Mouse (Mus musculus) hindlimb bud, embryonic 11.5 days (tissue): Measurements from ENCODE around the gene Lrrc63.
A peak's percentile ranks its signal among the peaks of the same experiment; 100 is the strongest.
"Not testable (repeated sequence)": the region's sequence is repeated elsewhere in the genome, so short reads cannot be mapped to it uniquely, and the experiment has no call there.

Experiments used
- DNase-seq: peaks from one replicate; pipeline ENCODE4 v3.0.0-alpha.2; 2012; ENCODE audit warnings: low read depth, low spot score; ENCODE audit errors: extremely low spot score

The Lrrc63 gene

GRCm38 (mm10) chr14:75130501-75131318 is at the start of gene Lrrc63, which contains the start of gene Lcp1:
Lrrc63 (minus strand) TSS chr14:75130881.
Lcp1 (plus strand) TSS chr14:75131101.
- DNase-seq = peak; percentile 54

- DNase-seq = no peak
Measured at GRCm38 (mm10) chr14:75179255-75179963, 48.7 kb upstream of the Lrrc63 start.

- no peak for DNase-seq
Measured at GRCm38 (mm10) chr14:75178801-75179211, 48.1 kb upstream of the Lrrc63 start.

DNA sequence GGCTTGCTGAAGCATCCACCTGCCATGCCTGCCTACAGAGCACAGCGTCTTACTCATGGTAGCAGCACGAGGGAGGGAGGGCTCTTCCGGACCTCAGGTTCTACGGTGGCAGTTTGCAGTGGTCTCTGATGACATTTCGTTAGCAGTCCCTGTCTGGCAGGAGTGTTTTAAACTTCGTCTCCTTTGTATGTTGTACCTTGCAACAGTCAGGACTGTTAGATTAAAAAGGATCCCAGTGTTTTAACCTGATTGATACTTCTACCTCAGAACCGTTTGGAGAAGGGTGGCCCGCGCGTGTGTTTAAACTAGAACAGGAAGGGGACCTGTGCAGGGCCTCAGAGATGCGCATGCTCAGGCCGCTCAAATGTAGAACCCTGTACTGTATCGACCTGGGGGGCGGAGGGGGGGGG is 47.7 kb upstream of the Lrrc63 start:
- no peak for DNase-seq

DNA sequence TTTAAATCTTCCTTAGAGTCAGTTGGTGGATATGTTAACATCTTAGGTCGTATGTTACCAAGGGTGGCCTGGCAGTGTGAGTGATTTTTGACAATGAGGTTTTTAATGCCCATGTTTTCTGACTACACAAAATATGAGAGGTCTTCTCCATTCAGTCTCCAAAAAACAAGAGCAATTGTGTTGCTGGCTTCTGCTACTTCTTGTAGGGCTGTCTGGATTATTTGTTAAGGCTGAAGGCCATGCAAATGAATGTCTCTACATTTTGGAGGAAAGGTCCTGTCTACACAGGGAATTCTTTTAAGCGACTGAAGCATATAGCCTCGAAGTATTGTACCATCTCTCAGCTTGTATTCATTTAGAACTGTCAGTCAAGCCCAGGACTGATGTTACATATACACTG is 46.7 kb upstream of the Lrrc63 start:
- DNase-seq = no peak

- no peak for DNase-seq
Measured at GRCm38 (mm10) chr14:75176425-75177045, 45.9 kb upstream of the Lrrc63 start.

DNA sequence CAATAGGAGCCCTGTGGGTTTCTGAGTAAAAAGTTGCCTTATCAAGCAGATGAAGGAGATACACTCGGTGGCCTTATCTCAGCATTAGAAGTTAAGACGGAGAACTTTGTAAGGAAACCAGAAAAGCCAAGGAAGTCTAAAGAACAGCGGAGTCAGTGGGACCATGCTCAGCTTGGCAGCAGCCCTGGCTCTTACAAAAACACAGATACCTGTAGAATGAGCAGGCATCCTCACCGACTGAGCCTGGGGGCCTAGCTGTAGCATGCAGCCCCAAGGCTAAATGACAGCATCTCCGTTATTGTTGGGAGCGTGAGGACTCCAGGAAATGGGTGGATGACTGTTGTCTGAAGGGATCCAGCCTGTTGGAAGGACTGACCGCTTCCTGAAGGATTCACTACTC is 45.1 kb upstream of the Lrrc63 start:
- no peak for DNase-seq

GRCm38 (mm10) chr14:75174731-75175555 is 44.3 kb upstream of the Lrrc63 start:
- no peak for DNase-seq

- DNase-seq = no peak
Measured at GRCm38 (mm10) chr14:75174296-75174695, 43.6 kb upstream of the Lrrc63 start.

GRCm38 (mm10) chr14:75170546-75170945 is 39.9 kb upstream of the Lrrc63 start:
- DNase-seq = no peak

DNA sequence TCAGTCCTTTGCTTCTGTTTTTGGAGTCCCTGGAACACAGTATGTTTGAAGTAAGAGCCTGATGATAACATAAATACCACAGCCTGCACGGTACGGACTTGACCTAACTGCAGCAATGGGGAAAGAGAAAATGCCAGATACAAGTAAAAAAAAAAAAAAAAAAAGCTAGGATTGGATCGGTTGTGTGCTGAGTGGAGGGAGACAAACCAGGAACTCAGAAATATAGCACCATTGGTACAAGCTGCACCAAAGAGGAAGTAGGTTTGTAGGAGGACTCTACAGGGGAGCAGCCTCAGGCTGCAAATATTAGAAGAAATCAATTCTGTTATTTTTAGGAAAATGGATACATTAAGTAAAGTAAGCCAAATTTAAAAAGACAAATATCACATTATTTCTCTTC is 37.8 kb upstream of the Lrrc63 start:
- no peak for DNase-seq

- no peak for DNase-seq
Measured at GRCm38 (mm10) chr14:75165574-75166131, 35.0 kb upstream of the Lrrc63 start.

- DNase-seq = no peak
Measured at GRCm38 (mm10) chr14:75164345-75164744, 33.7 kb upstream of the Lrrc63 start.

- DNase-seq = no peak
Measured at GRCm38 (mm10) chr14:75163866-75164265, 33.2 kb upstream of the Lrrc63 start.

DNA sequence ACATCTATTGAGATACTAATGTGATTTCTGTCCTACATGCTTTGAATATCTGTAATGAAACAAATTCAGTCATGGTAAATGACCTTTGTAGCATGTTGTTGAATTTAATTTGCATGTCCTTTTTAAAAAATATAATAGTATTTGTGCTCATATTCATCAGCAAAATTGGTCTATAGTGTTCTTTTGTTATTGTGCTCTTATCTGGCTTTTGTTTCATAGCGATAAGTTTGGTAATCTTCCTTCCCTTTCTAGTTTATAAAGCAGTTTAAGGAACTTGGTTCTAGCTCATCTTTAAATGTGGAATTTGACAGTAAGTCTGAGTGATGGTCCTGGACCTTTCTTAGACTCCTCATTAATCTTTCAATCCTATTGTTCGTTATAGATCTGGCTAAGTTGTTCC is 28.7 kb upstream of the Lrrc63 start:
- no peak for DNase-seq

GRCm38 (mm10) chr14:75154481-75154880 is 23.8 kb upstream of the Lrrc63 start:
- no peak for DNase-seq

GRCm38 (mm10) chr14:75151146-75151545 is 20.5 kb upstream of the Lrrc63 start:
- DNase-seq = no peak

DNA sequence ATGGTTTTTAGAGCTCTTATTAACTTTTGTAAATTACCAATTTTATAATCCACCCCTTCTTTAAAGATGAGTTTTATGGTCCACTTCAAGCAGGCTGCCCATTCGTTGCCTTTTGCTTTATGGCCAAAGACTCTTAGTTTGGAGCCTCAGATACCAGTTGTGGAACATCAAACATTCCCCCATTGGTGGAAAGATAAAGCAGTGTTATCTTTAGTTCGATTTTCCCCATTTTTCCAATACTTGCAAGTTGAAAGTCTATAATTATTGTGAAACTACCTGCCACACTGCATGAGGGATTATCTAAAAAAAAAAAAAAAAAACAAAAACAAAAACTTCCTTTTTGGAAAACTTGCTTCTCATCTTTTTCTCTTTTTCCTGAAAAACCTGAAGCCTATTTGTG is 20.0 kb upstream of the Lrrc63 start:
- DNase-seq = no peak

DNA sequence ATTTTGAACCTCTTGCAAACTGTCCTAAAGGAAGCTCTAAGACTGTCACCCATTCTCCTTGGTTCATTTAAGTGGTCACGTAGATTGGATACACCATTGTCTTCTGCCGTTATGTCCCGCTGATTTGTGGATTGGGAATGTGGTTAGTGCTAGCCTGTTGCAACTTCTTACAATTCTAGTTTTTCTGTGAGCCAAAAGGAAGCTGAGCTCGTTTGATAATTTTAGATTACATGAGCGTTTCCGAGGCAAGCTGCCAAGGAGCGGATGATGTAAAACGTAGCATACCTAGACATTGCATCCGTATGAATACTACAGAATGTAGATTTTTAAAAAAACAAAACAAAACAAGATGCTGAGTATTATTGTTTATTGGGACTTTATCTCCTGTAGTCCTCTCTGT is 17.5 kb upstream of the Lrrc63 start:
- no peak for DNase-seq

DNA sequence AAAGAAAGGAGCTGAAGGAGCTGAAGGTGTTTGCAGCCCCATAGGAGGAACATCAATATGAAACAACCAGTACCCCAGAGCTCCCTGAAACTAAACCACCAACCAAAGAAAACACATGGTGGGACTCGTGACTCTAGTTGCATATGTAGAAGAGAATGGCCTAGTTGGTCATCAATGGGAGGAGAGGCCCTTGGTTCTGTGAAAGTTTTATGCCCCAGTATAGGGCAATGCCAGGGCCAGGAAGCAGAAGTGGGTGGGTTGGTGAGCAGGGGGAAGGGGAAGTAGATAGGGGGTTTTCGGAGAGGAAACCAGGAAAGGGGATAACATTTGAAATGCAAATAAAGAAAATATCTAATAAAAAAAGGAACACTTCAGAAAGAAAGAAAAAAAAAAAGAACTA is 17.0 kb upstream of the Lrrc63 start:
- DNase-seq = not testable (repeated sequence)

GRCm38 (mm10) chr14:75139225-75139624 is 8.5 kb upstream of the Lrrc63 start:
- DNase-seq = no peak
